Mouse (Mus musculus) heart, postnatal 0 days (tissue): ENCODE results near the gene Plch2.

Experiments
- CTCF ChIP-seq: IDR thresholded peaks from 2 replicates; pipeline ENCODE4 v1.5.1; 2016; ENCODE audit warnings: antibody characterized with exemption, control low read depth, low read depth
- EP300 ChIP-seq: IDR thresholded peaks from 2 replicates; pipeline ENCODE4 v1.6.1; 2016; ENCODE audit warnings: antibody characterized with exemption, low read depth

DNA sequence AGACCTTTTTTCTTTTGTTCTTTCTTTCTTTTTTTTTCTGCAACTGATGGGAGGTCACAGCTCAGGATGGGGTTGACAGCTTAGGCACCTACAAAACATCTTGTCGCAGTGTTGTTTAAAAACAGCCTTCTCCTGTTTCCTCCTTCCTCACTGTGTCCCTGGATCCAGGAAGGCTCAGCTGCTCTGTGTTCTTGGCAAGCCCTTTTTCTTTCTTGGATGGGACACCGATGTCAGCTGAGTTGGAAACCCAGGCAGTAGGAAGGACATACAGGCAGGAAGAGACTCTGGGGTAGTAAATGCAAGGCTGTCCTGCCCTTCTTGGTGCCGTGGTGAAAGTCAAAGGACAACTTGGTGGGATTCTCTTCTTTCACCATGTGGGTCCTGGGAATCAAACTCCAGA is 90.7 kb downstream of the Plch2 start:
- TF ChIP-seq CTCF (no peak), EP300 (no peak)
